Mouse (Mus musculus) embryo, embryonic 11.5 days (tissue): ENCODE results near the gene Fhit.

Experiments
- DNase-seq: peaks from one replicate; pipeline ENCODE4 v3.0.0-alpha.2; 2012; ENCODE audit warnings: low read depth, low spot score

Gene Fhit

DNA sequence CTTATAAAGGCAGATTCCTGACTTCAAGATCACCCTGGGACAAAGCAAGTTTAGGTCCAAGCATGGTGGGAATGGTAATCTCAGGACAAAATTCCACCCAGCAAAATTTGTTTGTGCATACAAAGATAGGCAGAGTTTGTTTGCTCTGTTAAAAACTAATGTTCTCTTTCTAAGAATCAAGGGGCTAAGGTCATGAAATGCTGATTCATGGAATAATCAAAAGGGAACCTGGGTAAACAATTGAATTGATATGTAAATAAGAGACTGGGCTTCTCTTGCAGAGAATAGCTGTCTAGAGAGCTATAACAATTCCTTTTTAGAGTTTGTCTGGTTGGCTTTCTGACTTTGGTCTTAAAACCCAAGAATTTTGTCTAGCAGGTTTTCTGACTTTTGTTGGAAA lies 647.8 kb downstream of the Fhit start:
- no peak for DNase-seq

DNA sequence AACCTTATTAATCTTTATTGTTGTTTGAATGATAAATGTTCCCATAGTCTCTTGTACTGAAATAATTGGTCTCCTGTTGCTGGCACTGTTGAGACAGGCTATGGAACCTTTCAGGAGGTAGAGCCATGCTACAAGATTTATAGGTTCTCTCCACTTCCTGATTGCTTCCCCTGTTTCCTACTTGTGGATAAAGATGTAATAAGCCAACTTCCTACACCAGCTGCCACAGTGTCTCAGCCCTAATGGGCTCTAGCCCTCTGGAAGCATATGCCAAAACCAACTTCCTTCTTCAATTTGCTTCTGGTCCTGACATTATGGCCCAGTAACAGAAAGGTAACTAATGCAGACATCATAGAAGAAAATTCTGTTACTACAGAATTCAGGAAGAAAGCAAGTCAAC lies 652.6 kb downstream of the Fhit start:
- no peak for DNase-seq

DNA sequence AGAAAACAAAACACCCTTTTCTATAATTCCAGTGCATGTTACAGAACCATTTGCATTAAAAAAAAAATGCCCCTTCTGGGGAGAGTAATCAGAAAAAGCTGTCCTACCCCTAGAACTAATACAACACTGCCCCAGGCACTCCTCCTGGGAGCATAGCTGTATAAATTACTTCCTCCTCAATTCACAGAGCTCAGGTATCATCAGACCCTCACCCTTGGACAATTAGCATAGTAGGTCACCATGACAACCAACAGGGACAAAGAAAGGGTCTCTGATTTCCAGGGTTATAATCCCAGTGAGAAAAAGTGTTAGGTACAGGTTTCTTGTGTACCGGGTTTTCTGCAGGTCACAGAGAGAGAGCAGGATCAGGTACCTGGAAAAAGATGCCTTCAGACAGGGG lies 654.3 kb downstream of the Fhit start:
- no peak for DNase-seq

DNA sequence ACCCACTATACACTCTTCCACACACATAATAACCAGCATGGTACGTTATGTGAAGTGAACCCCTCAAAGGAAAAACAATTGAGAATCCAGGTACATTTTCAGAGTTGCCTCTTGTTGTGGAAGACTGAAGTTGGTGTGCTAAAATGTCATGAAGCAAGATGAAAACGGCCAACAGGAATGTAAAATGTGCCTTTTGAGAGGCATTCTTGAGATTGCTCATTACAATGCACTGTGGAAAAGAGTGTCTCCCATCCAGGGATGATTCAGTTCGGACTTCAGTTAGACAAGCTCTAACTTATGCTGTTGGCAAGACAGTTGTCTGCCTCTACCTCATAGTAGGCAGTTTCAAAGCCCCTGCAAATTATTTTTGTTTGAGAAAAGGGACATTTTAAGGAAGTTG lies 676.0 kb downstream of the Fhit start:
- no peak for DNase-seq

DNA sequence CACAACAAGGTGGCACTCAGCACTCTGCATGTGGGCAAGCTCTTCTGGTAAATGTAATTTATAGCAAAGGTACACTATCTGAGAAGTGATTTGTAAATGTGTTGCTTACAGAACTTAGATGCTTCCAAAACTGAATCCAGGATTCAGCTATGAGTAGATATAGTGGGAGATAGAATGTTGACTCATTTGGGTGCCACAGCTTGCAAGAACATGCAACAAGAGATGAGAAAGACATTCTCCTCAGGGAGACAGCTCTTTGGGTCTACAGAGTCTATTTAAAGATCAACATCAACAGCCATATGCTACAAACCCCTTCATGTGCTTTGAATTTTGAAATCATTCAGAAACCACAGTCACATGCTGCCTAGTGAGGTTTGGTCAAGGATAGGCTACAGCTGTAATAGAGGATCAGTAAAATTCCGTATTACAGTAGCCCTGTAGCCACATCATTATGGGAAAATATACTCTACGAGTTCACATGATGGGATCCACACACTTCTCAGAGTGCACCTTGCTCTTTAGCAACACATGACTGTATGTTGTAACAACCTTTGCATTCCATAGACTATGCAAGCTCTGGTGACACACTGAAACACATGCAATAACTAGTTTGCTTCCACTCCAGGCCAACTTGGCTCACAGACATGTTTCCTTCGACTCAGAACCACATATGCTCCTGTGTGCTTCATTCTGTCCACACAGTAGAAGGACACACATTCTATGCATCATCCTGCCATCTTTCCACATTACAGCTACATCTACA lies 678.8 kb downstream of the Fhit start:
- no peak for DNase-seq

DNA sequence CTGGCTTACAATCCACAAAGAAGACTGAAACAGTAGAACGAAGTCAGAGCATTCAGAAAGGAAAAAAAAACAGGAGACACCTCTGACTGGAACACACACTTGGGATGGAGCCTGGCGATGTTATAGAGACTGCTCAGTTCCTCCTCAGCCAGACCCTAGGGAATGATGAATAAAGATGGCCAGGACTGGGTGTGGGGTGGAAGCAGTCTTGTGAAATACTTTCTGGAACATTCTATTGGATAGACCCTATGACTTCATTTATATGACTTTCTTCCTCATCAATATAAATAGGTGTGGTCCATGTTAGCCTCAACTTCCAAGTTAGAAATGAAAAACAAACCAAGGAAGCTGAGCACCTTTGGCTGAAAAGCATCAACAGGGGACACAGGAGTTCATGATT lies 680.5 kb downstream of the Fhit start:
- no peak for DNase-seq

DNA sequence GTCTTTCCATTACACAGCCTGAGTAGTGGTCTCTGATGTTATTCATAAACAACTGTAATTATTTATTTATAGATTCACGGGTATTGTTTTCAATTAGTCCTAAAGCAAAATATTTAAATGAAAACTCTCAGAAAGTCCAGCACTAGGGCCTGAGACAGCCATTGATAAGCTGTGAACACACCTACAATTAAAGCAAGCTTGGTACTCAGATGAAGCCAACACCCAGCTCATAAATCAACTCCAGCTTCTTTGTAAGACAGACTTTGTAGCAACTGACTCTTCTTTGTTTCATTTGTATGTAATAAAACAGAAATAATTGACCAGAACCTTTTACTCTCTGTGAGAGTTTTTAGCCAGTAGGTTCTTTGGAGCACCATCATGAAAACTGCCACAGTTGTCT lies 681.2 kb downstream of the Fhit start:
- no peak for DNase-seq

DNA sequence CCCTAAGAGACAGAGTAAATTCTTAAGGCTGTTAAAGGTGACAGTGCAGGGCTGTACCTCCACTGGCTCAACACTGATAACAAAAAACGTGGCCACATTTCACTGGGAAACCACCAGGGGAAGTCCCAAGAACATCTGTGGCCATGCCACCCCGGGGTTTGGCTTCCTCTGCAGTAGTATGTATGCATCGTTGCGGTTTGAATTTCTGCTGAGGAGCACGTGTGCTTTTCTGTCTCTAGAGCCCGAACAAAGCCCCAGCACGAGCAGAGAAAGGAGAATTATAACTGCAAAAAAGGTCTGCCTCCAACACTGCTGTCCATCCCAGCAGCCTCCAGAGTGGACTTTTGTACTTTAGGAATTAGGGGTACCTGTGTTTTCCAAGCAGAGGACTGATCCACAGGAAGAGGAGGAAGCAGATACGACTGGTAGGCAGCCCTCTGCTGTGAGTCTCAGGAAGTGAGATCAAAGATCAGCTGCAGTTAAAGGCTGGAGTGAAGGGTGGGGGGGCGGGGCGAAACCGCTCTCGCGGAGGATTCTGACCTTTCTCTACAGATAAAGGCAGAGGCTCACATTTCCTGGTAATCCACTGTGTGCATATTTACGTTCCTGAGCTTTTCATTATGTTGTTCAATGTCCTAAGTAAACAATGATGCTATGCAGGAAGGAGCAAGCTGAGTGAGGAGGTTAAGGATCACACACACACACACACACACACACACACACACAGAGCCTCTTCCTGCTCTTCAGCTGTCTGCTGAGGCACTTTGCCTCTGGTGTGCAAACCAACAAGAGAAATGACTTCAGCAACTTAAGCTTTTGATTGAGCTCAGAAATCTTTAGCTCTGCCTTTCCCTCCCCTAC lies 708.6 kb downstream of the Fhit start:
- DNase-seq = peak; percentile 37

DNA sequence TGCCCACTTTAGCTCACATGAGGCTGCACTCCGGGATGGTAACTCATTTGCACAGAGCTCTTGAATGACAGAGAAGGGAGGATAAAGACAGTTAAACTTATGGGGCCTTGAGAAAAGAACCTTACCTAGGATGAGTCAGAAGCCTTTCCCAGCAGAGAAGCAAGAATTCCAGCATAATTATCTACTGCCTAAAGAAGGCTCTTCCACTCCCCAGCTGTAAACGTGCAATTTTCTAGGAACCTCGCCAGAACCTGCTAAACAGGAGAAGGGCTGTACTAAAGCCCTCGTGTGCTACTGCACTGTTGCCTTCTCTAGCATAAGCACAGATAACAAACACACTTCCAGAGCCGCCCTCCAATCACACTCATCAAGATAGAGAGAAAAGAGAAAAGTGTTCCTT lies 709.6 kb downstream of the Fhit start:
- DNase-seq = no peak

DNA sequence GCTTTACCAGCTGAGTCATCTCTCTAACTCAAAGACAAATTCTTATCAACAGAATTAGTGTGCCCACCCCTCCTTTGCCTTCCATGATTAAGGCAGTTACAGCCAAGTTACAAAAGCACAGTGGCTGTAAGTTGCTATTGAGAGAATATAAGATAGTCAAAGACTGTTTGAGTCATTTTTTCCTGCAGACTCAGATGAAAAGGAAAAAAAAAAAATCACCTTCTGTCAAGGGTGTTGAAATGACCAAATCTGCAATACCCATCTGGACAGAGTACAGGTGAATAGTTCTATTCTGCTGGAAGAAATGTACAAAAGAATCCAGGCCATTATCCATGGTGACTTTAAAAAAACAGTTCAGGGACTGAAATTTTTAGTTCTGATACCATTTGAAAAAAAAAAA lies 716.5 kb downstream of the Fhit start:
- no peak for DNase-seq

DNA sequence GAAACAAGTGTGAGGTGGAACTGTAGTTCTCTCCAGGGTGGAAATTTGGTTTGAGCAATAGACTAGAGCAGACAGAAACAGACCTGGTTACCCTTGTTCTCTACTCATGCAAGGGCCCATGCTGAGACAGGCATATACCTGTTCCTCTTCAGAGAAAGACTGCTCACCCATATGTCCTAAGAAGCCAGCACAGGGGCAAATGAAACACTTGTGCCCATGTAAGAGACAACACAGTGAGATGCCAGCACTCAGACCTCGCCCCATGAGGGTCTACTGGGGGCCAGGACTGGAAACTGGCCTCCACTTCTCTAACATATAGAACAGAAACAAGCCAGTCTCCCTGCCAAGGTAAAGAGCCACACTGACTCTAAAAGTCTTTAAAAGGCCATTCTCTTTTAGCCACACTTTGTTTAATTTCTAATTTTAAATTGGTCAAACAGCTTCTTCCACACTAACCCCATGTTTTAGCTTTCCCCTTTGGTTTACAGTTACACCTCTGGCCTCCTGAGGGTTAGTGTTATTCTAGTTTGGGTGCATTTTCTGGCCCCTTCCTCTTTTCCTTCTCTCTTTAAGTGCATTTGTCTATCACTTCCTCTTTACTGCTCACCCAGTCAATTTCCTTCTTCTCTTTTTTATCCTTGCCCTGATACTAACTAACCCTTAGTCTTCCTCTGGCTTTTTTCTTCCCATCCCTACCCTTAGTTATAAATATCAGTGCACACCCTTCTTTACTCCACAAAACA lies 722.7 kb downstream of the Fhit start:
- no peak for DNase-seq

DNA sequence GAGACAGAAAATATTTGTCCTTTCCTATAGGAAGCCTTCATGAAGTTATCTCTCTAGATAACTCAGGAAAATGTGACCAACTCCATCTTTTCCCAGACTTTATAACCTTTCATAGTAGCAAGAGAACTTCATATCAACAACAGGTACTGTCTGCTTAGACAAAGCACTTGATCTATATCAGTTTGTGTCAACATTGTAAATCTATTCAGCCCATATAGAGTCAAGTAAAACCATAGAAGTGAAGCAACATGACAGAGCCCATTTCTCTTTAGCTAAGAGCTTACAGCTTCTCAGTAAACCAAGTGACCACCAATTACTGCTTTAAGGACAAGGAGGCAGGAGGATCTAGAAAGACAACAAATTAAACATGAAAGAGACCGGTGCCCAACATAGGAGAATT lies 725.6 kb downstream of the Fhit start:
- DNase-seq = no peak

DNA sequence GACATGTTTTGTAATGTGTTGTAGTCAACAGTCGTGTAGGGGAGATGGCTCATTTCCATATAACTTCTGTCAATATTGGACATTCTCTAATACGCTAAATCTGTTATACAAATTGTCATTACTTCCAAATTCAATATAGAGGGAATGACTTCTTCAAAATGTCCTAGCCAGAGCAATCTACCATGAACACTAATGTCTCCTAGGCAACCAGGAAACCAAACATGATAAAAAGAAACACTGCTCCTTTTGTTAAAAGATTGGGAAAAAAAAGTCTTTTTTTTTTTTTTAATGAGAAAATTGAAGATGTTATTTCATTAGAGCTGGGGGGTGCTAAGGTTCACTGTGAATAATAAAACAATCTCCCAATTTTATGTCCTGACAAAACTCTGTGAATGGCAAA lies 729.3 kb downstream of the Fhit start:
- no peak for DNase-seq

DNA sequence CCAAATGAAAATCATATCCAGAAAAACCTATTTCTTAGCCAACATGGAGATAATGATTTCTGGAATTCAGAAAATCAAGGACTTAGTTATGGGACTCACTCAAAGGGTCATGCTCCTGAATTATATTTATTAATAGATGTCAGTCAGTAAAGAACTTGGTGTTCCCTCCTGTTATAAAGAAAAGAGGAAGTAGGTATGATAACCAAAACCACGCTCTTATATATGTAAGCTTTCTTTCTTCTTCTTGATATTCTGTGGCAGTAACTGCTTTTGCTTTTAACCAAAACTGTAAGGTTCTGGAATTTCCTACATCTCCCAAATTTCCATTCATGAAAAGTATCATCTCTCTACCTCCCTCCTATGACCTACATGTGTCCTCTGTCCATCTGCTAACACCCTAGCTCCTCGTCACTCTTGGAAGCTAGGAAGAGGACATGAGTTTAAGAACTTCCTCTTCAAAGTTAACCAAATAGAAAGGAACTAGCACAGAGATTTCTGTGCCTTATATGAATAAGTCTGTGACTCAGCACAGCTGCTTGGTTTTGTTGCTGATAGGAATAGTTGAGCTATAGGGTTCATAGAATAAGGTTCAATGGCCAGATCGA lies 731.3 kb downstream of the Fhit start:
- DNase-seq = no peak

DNA sequence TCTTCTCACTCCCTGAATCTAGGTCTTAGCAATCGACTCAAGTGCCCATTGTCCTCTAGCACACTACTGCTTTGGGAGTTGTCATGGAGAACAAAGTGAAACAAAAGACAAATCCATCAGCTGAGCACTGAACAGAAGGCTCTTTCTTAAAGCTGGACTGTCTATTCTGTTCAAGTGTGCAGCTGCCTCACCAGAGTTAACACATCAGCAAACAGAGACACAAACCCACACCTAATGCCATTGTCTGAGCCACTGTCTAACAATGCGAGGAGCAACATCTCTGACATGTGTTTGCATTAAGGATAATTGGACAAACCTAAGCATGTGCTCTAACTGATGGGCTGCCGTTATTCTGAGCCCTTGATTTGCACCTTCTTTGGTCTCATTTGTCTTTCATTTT lies 738.3 kb downstream of the Fhit start:
- DNase-seq = no peak

DNA sequence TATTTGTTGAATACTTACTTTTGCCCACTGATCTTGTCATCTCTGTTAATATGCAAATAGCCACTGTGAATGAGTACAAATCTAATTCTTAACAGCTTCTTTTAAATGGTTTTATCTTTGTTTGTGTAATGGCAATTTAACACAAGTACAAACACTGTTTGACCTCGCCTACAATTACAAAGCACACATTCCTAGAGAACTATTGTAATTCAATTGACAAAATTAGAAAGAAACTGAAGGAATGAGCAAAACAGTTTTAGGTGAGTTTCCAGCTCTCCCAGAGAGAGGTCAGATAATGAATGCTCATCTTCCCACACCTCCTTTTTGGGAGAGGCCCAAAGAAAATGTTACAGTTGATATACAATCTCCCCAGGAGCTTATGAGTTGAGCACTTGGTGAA lies 739.6 kb downstream of the Fhit start:
- DNase-seq = no peak

DNA sequence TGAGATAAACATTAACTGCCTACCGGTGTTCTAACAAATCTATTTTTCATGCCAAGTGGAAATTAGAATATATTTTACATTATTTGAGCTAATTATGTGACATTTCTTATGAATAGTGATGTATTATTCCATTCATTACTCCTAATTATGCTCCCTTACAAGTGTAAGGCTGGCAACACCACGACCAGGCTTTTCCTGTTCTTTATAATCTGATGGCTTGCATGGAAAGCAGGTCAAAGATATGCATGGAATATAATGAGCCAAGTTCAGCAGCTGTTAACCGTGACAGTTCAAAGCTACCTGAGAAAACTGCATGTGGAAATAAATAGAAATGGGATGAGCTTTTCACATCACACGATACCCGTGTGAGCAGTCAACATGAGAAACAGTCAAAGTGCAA lies 746.8 kb downstream of the Fhit start:
- DNase-seq = no peak

DNA sequence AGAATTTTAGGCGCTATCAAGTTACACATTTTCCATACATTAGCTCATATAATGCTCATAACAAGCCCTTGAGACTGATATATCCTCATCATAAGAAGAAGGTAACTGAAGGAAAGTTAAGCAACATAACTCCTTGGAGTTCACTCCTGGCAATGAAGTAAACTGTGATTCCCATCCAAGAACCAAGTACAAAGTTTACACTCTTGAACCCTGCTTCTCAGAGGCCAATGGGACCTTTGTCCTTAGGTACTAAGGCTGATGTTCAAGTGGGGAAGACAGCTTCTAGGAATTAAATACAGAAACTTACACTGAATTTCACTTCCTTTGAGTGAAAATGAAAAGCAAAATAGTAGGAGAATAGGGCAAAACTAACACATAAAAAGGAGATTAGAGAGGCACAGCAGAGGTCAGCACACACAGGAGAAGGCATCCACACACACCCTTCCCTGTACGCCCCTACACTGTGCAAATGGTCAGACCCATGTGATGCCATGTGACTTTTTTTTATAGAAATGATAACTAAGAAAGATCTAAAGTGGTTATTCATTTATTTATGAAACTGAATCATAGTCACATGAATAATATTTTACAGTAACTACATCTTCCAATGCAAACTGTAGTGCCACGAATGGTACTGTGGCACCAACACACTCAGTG lies 752.4 kb downstream of the Fhit start:
- no peak for DNase-seq

DNA sequence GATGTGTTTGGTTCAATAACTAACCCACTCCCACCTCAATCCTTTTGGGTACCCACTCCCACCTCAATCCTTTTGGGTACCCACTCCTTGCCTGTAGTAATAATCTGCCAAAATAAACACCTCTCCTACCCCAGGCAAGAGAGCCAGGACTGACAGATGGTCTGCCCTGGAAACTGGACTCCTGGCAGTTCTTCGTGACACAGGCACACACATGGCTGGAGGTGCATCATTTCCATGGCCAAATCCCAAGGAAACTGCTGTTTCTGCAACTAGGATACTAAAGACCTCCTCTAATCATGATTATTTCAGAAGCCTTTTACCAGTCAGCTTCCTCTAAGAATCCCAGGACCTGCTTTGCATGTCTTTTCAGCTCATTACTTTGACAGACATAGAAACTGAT lies 756.5 kb downstream of the Fhit start:
- no peak for DNase-seq

DNA sequence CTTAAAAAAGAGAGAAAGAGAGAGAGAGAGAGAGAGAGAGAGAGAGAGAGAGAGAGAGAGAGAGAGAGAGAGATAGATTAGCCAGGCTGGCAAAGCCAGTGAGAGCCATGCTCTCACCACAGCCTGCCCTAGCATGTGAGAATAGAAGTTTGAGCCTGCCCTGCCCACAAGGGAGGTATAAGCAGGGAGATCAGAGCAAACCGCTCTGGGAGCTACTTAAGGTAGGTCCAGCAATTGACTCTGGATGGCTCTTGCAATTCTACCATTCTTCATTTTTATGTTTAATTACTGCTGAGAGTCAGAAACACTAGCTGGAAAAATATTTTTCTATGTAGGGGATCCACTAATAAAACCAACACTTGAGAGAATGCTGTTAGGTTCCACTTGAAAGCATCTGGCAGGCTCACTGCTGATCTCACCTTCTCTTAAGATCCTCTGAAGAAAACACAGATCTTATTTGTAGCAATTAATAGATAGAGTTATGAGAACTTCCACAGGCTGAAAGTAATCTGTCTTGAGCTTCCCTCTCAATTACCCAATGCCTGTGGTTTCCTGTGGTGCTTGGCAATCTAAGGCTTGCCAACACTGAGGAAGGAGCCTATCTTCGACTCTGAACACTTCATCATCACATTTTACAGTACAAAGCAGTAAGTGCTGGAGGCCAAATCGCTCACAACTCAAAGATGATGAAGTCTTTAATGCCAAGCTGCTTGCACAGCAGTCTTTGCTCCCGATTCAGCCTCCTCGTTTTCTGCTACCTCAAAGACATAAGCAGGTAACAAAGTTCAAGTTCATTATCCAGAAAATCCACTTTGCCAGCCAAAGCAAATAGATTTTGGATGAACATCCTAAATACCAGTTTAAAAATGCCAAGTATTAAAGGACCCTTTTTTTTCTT lies 793.8 kb downstream of the Fhit start:
- DNase-seq = no peak

DNA sequence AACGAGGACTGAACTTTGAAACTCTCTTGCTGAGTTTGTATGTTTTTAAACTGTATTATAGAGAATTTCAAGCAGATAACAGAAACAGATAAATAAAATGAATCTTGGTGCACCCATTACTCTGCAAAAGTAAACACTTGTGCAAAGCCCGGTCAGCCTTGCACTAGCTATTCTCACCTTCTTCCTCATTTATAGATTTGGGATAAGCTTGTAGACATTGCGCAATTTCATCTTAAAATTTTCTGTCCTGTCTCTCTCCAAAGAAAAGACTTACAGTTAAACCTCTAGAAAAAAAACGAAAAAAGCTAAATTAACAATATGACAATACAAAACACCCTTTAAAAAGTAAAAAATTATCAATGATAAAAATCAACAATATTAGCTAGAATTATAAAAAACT lies 795.0 kb downstream of the Fhit start:
- no peak for DNase-seq
